Mouse (Mus musculus): ENCODE data around the gene Cntfr.

DNA sequence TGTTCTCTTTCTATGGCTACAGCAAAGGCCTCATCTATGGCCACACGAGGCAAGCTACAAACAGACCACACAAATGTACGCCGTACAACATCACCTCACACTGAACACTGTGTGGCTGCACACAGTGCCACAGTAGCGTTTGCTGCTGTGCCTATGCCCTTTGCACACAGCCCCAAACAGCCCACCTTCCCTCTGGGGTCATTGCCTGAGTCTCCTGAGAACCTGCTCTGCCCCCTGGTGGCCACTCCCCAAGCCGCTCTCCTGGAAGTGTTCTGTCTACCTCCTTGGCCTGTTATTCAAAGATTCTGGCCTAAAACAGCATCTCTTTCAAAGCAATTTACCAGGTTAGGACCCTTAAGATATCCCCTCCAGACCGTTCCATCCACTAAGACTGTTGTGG lies 43.6 kb downstream of the Cntfr start:
- TF ChIP-seq CTCF (IDR thresholded peaks at IDR 0.05; ENCODE audit: low read depth) (peak; percentile 84), EP300 (IDR thresholded peaks at IDR 0.05; ENCODE audit: low read depth) (no peak)
